Mouse (Mus musculus) hematopoietic stem cell, adult 5-6 weeks (primary cell): ENCODE measurements around the gene Tbc1d16. TPM values are rescaled to one million over a fixed set of nuclear protein-coding genes. Genes with fewer than 3 reads are reported as not detected.
A peak's percentile ranks its signal among the peaks of the same experiment; 100 is the strongest.

Experiments
- ATAC-seq, 2 experiments: fragments of 125-278 bp in 1 of 2; replicated peaks in 1 of 2; 2 replicates each; pipeline ENCODE4 v1.8.0; 2016 to 2017; ENCODE audit warnings: inconsistent platforms in 2 of 2, mild to moderate bottlenecking in 2 of 2, moderate number of reproducible peaks in 2 of 2, low read depth in 1 of 2, moderate TSS enrichment in 1 of 2; ENCODE audit not compliant: low FRiP score in 2 of 2, poor library complexity in 2 of 2, severe bottlenecking in 2 of 2, insufficient read depth in 1 of 2, low TSS enrichment in 1 of 2
- total RNA-seq: library from RNA; stranded (forward); fragments of 172-1452, 232-1000 nt; gene quantifications from 2 replicates; pipeline ENCODE4 v1.2.3, GENCODE M21; 2017

Tbc1d16 gene
- total RNA-seq, 1 experiment from 2014 or later: 5.5 TPM

GRCm38 (mm10) chr11:119139026-119139425, 89.3 kb downstream of the Tbc1d16 start:
- ATAC-seq: no peak

GRCm38 (mm10) chr11:119138205-119138604, 90.1 kb downstream of the Tbc1d16 start:
- no peak for ATAC-seq

GRCm38 (mm10) chr11:119134586-119134985, 93.7 kb downstream of the Tbc1d16 start:
- ATAC-seq: no peak

GRCm38 (mm10) chr11:119133437-119134221, 94.7 kb downstream of the Tbc1d16 start:
- ATAC-seq: peak; percentile 81 to 82

GRCm38 (mm10) chr11:119132198-119133035, 95.9 kb downstream of the Tbc1d16 start:
- ATAC-seq: no peak

- no peak for ATAC-seq
Measured at GRCm38 (mm10) chr11:119130081-119130765, 98.1 kb downstream of the Tbc1d16 start.

GRCm38 (mm10) chr11:119129281-119130058, 98.8 kb downstream of the Tbc1d16 start:
- no peak for ATAC-seq

GRCm38 (mm10) chr11:119128668-119129280, 99.5 kb downstream of the Tbc1d16 start:
- no peak for ATAC-seq

- ATAC-seq: peak; percentile 49 to 62
Measured at GRCm38 (mm10) chr11:119127686-119128473, 100.4 kb downstream of the Tbc1d16 start.

GRCm38 (mm10) chr11:119127147-119127546, 101.2 kb downstream of the Tbc1d16 start:
- ATAC-seq: no peak

GRCm38 (mm10) chr11:119125929-119126861, 102.1 kb downstream of the Tbc1d16 start:
- peak in 1 of 2 experiments; percentile 10; a peak in 1 of 4 replicates for ATAC-seq

GRCm38 (mm10) chr11:119124536-119124935, 103.8 kb downstream of the Tbc1d16 start:
- no peak for ATAC-seq

- no peak for ATAC-seq
Measured at GRCm38 (mm10) chr11:119123522-119124319, 104.6 kb downstream of the Tbc1d16 start.

- peak; percentile 9 to 23; a peak in 1 of 4 replicates for ATAC-seq
Measured at GRCm38 (mm10) chr11:119122396-119122795, 105.9 kb downstream of the Tbc1d16 start.
